Comparison of ENCODE assay signal across 17 mouse cellular contexts in genomic region chr10:17683852-17684428, GRCm38 (mm10). TPM values are rescaled to one million over a fixed set of nuclear protein-coding genes. Genes with fewer than 3 reads are reported as not detected.
DNase-seq lines count a peak whose midpoint lies in the region; ATAC-seq and TF ChIP-seq lines count a peak whose summit lies in the region.
"Had no signal": no experiment of that assay in that cellular context is flagged by ENCODE, and none has a peak within 500 bp of the region (broad histone marks: within the 10 kb centered on the region; RNA-seq: fewer than 3 reads in every experiment).

No protein-coding gene starts in this region.

- H3K4me3 ChIP-seq in lung, adult 2 months (replicated peaks; ENCODE audit: extremely low read depth, low read depth, low read length) = peak overlapping the region; percentile 36
- H3K4me3 ChIP-seq in liver, embryonic 15.5 days (replicated peaks) = peak overlapping the region; percentile 34
- no peak overlapping the region for H3K4me3 ChIP-seq in midbrain, postnatal 0 days (ENCODE audit: low read depth, low read length)
- H3K4me3 ChIP-seq: embryonic facial prominence, embryonic 12.5 days; forebrain, embryonic 12.5 days; heart, embryonic 15.5 days; left cerebral cortex, adult 2 months had no signal

- no peak overlapping the region for H3K9ac ChIP-seq in liver, embryonic 15.5 days
- no peak overlapping the region for H3K9ac ChIP-seq in midbrain, postnatal 0 days (replicated peaks; ENCODE audit: low read length, poor library complexity, severe bottlenecking)
- H3K9ac ChIP-seq: embryonic facial prominence, embryonic 12.5 days; forebrain, embryonic 12.5 days; heart, embryonic 15.5 days; lung, embryonic 14.5 days had no signal

- no peak for TF ChIP-seq POLR2A in lung, adult 2 months (IDR thresholded peaks at IDR 0.05; ENCODE audit: borderline replicate concordance, extremely low read depth, low read depth, low read length)

- ATAC-seq in common myeloid progenitor, adult 5-6 weeks (replicated peaks; ENCODE audit: low read depth, poor library complexity, severe bottlenecking) = peak; percentile 79
- peak; percentile 72 for ATAC-seq in liver, embryonic 15.5 days (ENCODE audit: insufficient read depth)
- ATAC-seq in neutrophil, adult 5-6 weeks (ENCODE audit: extremely low read depth, insufficient number of reproducible peaks, low FRiP score, poor library complexity, severe bottlenecking) = peak; percentile 97
- ATAC-seq in midbrain, postnatal 0 days (ENCODE audit: low FRiP score) = no peak
- ATAC-seq: hindbrain, embryonic 16.5 days had no signal

- H3K4me1 ChIP-seq in lung, adult 2 months (ENCODE audit: control insufficient read depth, insufficient read depth, low read length) = no peaks in the 10 kb centered on the region
- peaks cover 8% of the 10 kb centered on the region for H3K4me1 ChIP-seq in liver, embryonic 15.5 days (replicated peaks)
- H3K4me1 ChIP-seq in midbrain, postnatal 0 days (ENCODE audit: insufficient read depth, low read length) = no peaks in the 10 kb centered on the region
- H3K4me1 ChIP-seq: embryonic facial prominence, embryonic 12.5 days; forebrain, embryonic 12.5 days; heart, embryonic 15.5 days had no signal

- DNase-seq in lung, adult 2 months = no peak
- DNase-seq in lung, postnatal 14 days = no peak
- DNase-seq in testis, postnatal 14 days (ENCODE audit: low spot score) = no peak
- DNase-seq in midbrain, postnatal 0 days (ENCODE audit: low spot score) = no peak
- DNase-seq in gastrocnemius, postnatal 10 days = no peak
- DNase-seq: cerebellum, adult 2 months; kidney, postnatal 4 days; lung, embryonic 14.5 days; thymus, postnatal 25 days had no signal

- no peaks in the 10 kb centered on the region for H3K36me3 ChIP-seq in liver, embryonic 15.5 days (replicated peaks)
- H3K36me3 ChIP-seq in midbrain, postnatal 0 days (ENCODE audit: insufficient read depth, low read length) = no peaks in the 10 kb centered on the region
- H3K36me3 ChIP-seq: embryonic facial prominence, embryonic 12.5 days; forebrain, embryonic 12.5 days; heart, embryonic 15.5 days had no signal

- no peak for TF ChIP-seq CTCF in lung, adult 2 months (IDR thresholded peaks at IDR 0.05; ENCODE audit: insufficient read depth, low read length)
- no peak for TF ChIP-seq CTCF in midbrain, postnatal 0 days (IDR thresholded peaks at IDR 0.05)

- H3K27me3 ChIP-seq in liver, embryonic 15.5 days = no peaks in the 10 kb centered on the region
- no peaks in the 10 kb centered on the region for H3K27me3 ChIP-seq in midbrain, postnatal 0 days (ENCODE audit: insufficient read depth, low read length)
- H3K27me3 ChIP-seq: embryonic facial prominence, embryonic 12.5 days; forebrain, embryonic 12.5 days; heart, embryonic 15.5 days had no signal

- H3K27ac ChIP-seq in liver, embryonic 15.5 days (replicated peaks) = no peak overlapping the region
- H3K27ac ChIP-seq in midbrain, postnatal 0 days (ENCODE audit: low read depth, low read length) = no peak overlapping the region
- H3K27ac ChIP-seq: embryonic facial prominence, embryonic 12.5 days; forebrain, embryonic 12.5 days; heart, embryonic 15.5 days; left cerebral cortex, adult 2 months had no signal

- 43% methylated on average over 6 of the region's 6 CpGs for WGBS in lung, adult 2 months
- 14% methylated on average over 6 of the region's 6 CpGs for WGBS in liver, embryonic 15.5 days (ENCODE audit: insufficient replicate concordance)
- WGBS in midbrain, postnatal 0 days = 74% methylated on average over 6 of the region's 6 CpGs

- peak overlapping the region; percentile 46 for H3K4me2 ChIP-seq in liver, embryonic 15.5 days
- no peak overlapping the region for H3K4me2 ChIP-seq in midbrain, postnatal 0 days (ENCODE audit: low read depth, low read length, poor library complexity, severe bottlenecking)
- H3K4me2 ChIP-seq: embryonic facial prominence, embryonic 12.5 days; forebrain, embryonic 12.5 days; heart, embryonic 15.5 days; lung, embryonic 14.5 days had no signal

- no peaks in the 10 kb centered on the region for H3K9me3 ChIP-seq in liver, embryonic 15.5 days (replicated peaks)
- H3K9me3 ChIP-seq in midbrain, postnatal 0 days (ENCODE audit: low read length) = no peaks in the 10 kb centered on the region
- H3K9me3 ChIP-seq: embryonic facial prominence, embryonic 12.5 days; forebrain, embryonic 12.5 days; heart, embryonic 15.5 days had no signal

RNA-seq across cellular contexts. Expression of gene Cited2, which starts 39.1 kb away (rescaled TPM):
- polyA plus RNA-seq in lung, adult 2 months (2012; rRNA removed) = 55.0 and 78.3 TPM in 2 replicates
- total RNA-seq in common myeloid progenitor, adult 5-6 weeks (2017) = 27.8 and 44.6 TPM in 2 replicates
- 17.4 TPM in 2 replicates for polyA plus RNA-seq in liver, embryonic 15.5 days (2015; fragmentation: Nextera tagmentation; extraction: Ambion mirVana)
- 46.3 and 63.8 TPM in 2 replicates for total RNA-seq in neutrophil, adult 5-6 weeks (2017)
- 72.1 and 107 TPM in 2 replicates for total RNA-seq in midbrain, postnatal 0 days (2014; rRNA removed)
- 44.6 and 48.2 TPM in 2 replicates for polyA plus RNA-seq in midbrain, postnatal 0 days (2015; fragmentation: Nextera tagmentation; extraction: Ambion mirVana)
- 10 to 100 TPM; 31.6 to 35.8 TPM for total RNA-seq in gastrocnemius, postnatal 10 days (2021)
